Mouse (Mus musculus) thymus, adult 2 months (tissue): ENCODE data around the gene Elf5. TPM values are rescaled to one million over a fixed set of nuclear protein-coding genes. Genes with fewer than 3 reads are reported as not detected.

Experiments
- DNase-seq: peaks from one replicate; pipeline ENCODE4 v3.0.0; 2021
- H3K27ac ChIP-seq: fragments of 200-500 bp; 2 replicates; pipeline ENCODE4 v1.5.1; 2012; ENCODE audit warnings: low read length, control low read depth; ENCODE audit not compliant: control insufficient read depth, insufficient read depth
- H3K27me3 ChIP-seq: fragments of 200-500 bp; 2 replicates; pipeline ENCODE4 v1.6.1; 2012; ENCODE audit warnings: mild to moderate bottlenecking, low read length, moderate library complexity, mixed read lengths; ENCODE audit not compliant: control insufficient read depth, insufficient read depth
- H3K36me3 ChIP-seq: fragments of 200-500 bp; 2 replicates; pipeline ENCODE4 v1.6.1; 2012; ENCODE audit warnings: mild to moderate bottlenecking, low read length, moderate library complexity; ENCODE audit not compliant: control insufficient read depth, insufficient read depth
- H3K4me1 ChIP-seq: fragments of 200-500 bp; replicated peaks from 2 replicates; pipeline ENCODE4 v1.6.1; 2012; ENCODE audit warnings: low read length; ENCODE audit not compliant: control insufficient read depth, insufficient read depth
- H3K4me3 ChIP-seq: fragments of 200-500 bp; 2 replicates; pipeline ENCODE4 v1.5.1; 2012; ENCODE audit warnings: mild to moderate bottlenecking, low read length, control low read depth, moderate library complexity; ENCODE audit not compliant: control insufficient read depth, insufficient read depth
- CTCF ChIP-seq: fragments of 200-500 bp; IDR thresholded peaks from 2 replicates; pipeline ENCODE4 v1.5.1; 2012; ENCODE audit warnings: mild to moderate bottlenecking, control low read depth, low read length, moderate library complexity, borderline replicate concordance; ENCODE audit not compliant: control insufficient read depth, poor library complexity, insufficient read depth; ENCODE audit errors: extremely low read depth
- POLR2A ChIP-seq: fragments of 200-500 bp; IDR thresholded peaks from 2 replicates; pipeline ENCODE4 v1.6.1; 2012; ENCODE audit warnings: mild to moderate bottlenecking, low read length, control low read depth, moderate library complexity; ENCODE audit not compliant: control insufficient read depth, poor library complexity, insufficient read depth; ENCODE audit errors: extremely low read depth
- WGBS: fragments of 180-500 bp; shearing (Covaris S2); methylation state at CpG from one replicate; pipeline ENCODE4 v1.1.7; 2018; 5-methylcytosine and 5-hydroxymethylcytosine counted together
- polyA plus RNA-seq: library from polyadenylated mRNA; depleted of rRNA; stranded (reverse); fragments of >200 nt; gene quantifications from 2 replicates; pipeline ENCODE4 v1.2.3, GENCODE M21; 2012

Gene Elf5
- polyA plus RNA-seq, 1 experiment: 0.54 TPM

DNA sequence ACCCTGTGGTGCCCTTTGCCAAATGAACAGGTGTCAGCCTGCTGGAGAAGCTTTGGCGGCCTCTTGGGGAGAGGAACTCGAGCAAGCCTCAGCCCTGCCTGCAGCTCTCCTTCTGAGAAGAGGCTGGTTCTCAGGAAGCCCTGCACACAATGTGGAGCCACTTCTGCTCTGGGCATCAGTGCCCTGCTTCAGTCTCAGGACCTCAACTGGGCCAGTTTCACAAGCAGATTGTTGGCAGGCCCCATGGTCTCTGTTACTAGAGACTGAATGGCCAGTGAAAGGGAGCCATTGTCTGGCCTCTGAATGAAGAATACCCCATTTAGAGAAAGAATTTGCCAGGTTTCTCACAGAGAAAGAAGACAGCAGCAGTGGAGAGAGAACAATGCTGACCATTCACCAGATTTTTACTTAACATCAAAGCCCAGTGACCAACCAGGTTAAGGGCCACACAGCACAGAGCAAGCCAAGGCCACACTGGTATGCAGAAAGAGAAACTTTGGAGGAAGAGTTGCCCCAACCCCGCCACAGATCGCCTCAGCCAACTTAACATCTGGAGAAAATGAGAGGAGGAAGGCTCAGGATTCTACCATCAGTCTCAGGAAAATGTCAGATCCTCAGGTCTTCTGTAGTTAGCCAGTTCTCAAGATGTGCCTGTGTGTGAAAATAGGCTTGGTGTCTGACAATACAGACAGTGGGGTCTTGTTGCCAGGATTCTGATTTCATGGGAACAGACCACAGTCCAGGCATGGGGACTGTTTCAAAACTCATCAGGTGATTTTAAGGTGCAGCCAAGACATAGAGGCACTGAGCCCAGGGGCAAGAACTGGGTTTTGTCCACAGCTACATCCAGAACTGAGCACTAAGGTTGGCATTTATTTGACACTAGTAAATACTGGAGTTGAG, 21.2 kb upstream of the Elf5 start:
- WGBS: 51% methylated on average over 4 of the region's 4 CpGs
- Histone ChIP-seq H3K27me3 (no peaks in the 10 kb centered on the region), H3K27ac (no peak overlapping the region), H3K4me1 (no peaks in the 10 kb centered on the region), H3K4me3 (no peak overlapping the region), H3K36me3 (no peaks in the 10 kb centered on the region)
- DNase-seq: no peak
- no peak for TF ChIP-seq POLR2A
- TF ChIP-seq CTCF: no peak

DNA sequence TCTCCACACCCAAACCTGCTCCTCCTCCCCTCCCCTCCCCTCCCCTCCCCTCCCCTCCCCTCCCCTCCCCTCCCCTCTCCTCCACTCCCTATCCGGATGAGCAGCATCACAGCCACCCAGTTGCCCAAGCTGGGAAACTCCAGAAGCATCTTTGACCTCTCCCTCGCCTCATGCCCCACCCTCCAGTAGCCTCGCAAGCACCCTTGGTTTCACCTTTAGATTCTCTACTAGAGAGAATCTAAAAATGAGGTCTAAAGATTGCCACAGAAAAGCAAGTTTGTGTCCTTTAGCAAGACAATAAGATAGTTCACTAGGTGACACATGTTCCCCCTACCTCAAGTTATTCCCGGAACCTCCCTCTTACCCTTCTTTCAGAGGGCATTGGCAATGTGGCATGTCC, 19.9 kb upstream of the Elf5 start:
- Histone ChIP-seq H3K36me3 (no peaks in the 10 kb centered on the region), H3K27ac (no peak overlapping the region), H3K27me3 (no peaks in the 10 kb centered on the region), H3K4me1 (no peaks in the 10 kb centered on the region), H3K4me3 (no peak overlapping the region)
- no peak for TF ChIP-seq POLR2A
- TF ChIP-seq CTCF: no peak
- DNase-seq: no peak
- WGBS: 90% methylated on average over 4 of the region's 4 CpGs

DNA sequence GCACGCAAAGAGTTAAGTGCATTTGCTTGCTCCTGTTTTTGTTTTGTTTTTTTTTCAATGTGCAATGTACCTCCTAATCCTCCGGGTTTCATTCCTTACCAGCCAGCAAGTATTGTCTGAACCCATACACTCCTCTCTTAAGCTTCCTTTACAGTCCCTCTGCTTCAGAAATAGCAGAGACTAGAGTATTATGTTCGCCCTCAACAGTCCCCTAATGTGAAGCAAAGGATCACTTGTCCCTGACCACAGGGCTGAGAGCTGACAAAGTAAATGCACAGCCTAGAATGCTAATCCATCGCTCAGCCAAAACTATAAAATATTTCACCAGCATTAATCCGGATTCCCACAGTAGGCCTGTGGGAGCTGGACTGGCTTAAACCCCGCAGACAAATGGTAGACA, 13.4 kb upstream of the Elf5 start:
- Histone ChIP-seq H3K4me3 (no peak overlapping the region), H3K36me3 (no peaks in the 10 kb centered on the region), H3K27ac (no peak overlapping the region), H3K27me3 (no peaks in the 10 kb centered on the region), H3K4me1 (no peaks in the 10 kb centered on the region)
- TF ChIP-seq CTCF: no peak
- no peak for DNase-seq
- WGBS: 85% methylated on average over 6 of the region's 6 CpGs

DNA sequence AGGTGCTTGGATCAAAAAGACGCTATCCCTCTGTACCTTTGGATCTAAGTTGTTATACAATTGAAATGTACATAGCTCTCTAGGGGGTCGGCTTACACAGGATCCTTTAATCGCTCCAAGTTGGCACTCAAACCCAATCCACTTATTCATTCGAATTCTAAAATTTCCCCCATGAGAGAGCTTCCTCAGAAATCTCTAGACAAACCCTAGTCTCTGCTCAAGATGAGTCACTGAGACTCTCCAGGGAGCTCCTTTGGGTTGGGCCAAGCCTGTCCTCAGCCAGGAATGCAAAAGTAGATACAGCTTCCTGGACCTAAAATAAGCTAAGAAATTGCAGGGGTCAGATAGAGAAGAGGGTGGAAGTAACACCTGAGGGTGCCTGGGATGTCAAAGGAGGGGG, 10.8 kb upstream of the Elf5 start:
- WGBS: 94% methylated on average over 4 of the region's 4 CpGs
- DNase-seq: no peak
- no peak overlapping the region for H3K4me3 ChIP-seq
- H3K4me1 ChIP-seq: no peaks in the 10 kb centered on the region
- TF ChIP-seq CTCF (no peak), POLR2A (no peak)
- no peaks in the 10 kb centered on the region for H3K36me3 ChIP-seq
- no peak overlapping the region for H3K27ac ChIP-seq
- no peaks in the 10 kb centered on the region for H3K27me3 ChIP-seq

DNA sequence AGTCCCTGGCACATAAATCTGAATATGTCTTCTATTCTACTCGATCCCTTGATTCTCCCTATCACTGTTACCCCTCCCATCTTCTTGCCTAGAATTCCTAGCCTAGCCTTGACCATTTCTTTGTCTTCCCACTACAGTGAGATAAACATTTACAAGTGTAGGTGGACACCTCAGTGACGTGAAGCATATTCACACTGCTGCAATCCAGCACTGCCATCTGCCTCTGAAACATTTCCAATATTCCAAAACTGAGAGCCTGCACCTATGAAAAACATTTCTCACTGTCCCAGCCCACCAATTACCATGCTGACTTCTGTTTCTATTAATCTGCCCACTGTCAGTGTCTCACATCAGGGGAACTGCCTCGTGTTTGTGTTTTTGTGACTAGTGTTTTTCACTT, 5.2 kb upstream of the Elf5 start:
- Histone ChIP-seq H3K4me1 (no peaks in the 10 kb centered on the region), H3K4me3 (no peak overlapping the region), H3K27ac (no peak overlapping the region), H3K27me3 (no peaks in the 10 kb centered on the region), H3K36me3 (no peaks in the 10 kb centered on the region)
- TF ChIP-seq POLR2A (no peak), CTCF (no peak)
- 84% methylated on average over 3 of the region's 3 CpGs for WGBS
- no peak for DNase-seq

DNA sequence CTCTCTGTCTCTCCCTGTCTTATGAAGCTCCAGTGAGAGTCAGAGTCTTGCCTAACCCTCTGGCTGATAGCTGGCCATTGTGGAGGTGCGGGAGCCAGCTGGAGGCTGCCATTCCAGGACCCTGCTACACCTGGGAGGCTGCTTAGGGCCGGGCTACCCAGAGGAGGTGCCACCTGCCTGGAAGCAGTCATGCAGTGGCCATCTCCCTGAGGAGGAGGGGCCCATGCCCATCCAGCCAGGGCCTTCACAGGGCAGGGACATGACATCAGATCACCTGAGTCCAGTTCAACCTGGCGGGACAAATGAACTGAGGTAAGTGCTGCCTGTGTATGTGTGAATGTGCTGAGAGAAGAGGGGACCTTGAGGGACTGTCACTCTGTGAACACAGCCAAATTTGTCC, 328 bp downstream of the Elf5 start:
- TF ChIP-seq CTCF (no peak), POLR2A (no peak)
- H3K27ac ChIP-seq: no peak overlapping the region
- H3K36me3 ChIP-seq: no peaks in the 10 kb centered on the region
- no peaks in the 10 kb centered on the region for H3K27me3 ChIP-seq
- WGBS: 90% methylated on average over 3 of the region's 3 CpGs
- no peaks in the 10 kb centered on the region for H3K4me1 ChIP-seq
- H3K4me3 ChIP-seq: no peak overlapping the region
- no peak for DNase-seq
